ENCODE assay signal across 20 mouse cellular contexts in the genomic region with DNA sequence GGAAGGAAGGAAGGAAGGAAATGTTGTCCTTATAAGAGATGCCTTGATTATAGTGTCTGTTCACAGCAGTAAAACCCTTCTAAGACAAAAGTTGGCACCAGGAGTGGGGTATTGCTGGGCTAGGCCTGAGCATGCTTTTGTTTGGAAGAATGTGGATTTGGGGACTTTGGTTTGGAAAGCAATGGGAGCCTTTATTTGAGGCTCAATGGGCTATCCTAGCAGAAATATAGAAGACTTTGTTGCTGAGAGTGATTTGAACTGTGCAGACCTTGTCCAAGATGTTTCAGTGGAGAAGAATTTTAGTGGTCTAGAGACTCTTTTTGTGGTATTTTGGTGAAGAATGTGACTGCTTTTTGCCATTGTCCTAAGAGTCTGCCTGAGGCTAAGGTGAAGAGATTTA.
DNase-seq lines count a peak whose midpoint lies in the region; ATAC-seq lines count a peak whose summit lies in the region.
"Had no signal": no experiment of that assay in that cellular context is flagged by ENCODE, and none has a peak within 500 bp of the region (broad histone marks: within the 10 kb centered on the region; RNA-seq: fewer than 3 reads in every experiment).

No protein-coding gene starts in this region.

- peak; percentile 67 for DNase-seq in 3T3-L1 (ENCODE audit: low read depth, low spot score)
- peak; percentile 91 for DNase-seq in Muller cell, postnatal 12 days (ENCODE audit: inconsistent ontology term)
- DNase-seq in spleen, postnatal 36 days (ENCODE audit: low spot score in 2 of 2), result no peak
- DNase-seq: adrenal gland, adult 2 months; adrenal gland, adult 8-10 months; adrenal gland, postnatal 10 days; adrenal gland, postnatal 14 days; adrenal gland, postnatal 25 days; adrenal gland, postnatal 36 days; B cell, adult 2 months; cerebellum, adult 11 months; cerebellum, adult 11-12 months; cerebellum, adult 18-20 months; cerebellum, adult 2 months; cerebellum, adult 8-10 months; cerebellum, adult 9-10 months had no signal

- no peak for ATAC-seq in cerebellum, adult (ENCODE audit: insufficient number of reproducible peaks, low FRiP score, low TSS enrichment)
- ATAC-seq: activated CD4-positive, CD25-positive, alpha-beta regulatory T cell, adult 4 months; CD4-positive, CD25-positive, alpha-beta regulatory T cell, adult 4 months; Patski had no signal

Comparison
In these comparisons a context has a peak if more than half of its experiments do, and no peak if none do; other contexts are left out.
1. DNase-seq: peak in 3T3-L1 (single experiment) and Muller cell, postnatal 12 days (single experiment); none in spleen, postnatal 36 days (0 of 2).